8 mouse cellular contexts compared by ENCODE assay signal in genomic region chr1:177257178-177258033, GRCm38 (mm10). TPM values are rescaled to one million over a fixed set of nuclear protein-coding genes. Genes with fewer than 3 reads are reported as not detected.
DNase-seq lines count a peak whose midpoint lies in the region; ATAC-seq and TF ChIP-seq lines count a peak whose summit lies in the region.

No protein-coding gene starts in this region.

- ATAC-seq in erythroblast, adult 5-6 weeks (replicated peaks; ENCODE audit: low FRiP score, poor library complexity, severe bottlenecking): peak; percentile 48
- ATAC-seq in heart, embryonic 11.5 days (replicated peaks; ENCODE audit: insufficient number of reproducible peaks, low FRiP score, low TSS enrichment): peak; percentile 58
- peak; percentile 70 for ATAC-seq in kidney, embryonic 16.5 days (ENCODE audit: low FRiP score, low TSS enrichment)

- H3K4me2 ChIP-seq in heart, embryonic 11.5 days: peak overlapping the region; percentile 93
- H3K4me2 ChIP-seq in kidney, embryonic 16.5 days (replicated peaks; ENCODE audit: low read depth, low read length): peak overlapping the region; percentile 86
- H3K4me2 ChIP-seq in myocyte (ENCODE audit: low read depth): peak overlapping the region; percentile 62

- H3K4me1 ChIP-seq in bone marrow, adult 2 months (ENCODE audit: control insufficient read depth, insufficient read depth, low read length): peaks cover 7% of the 10 kb centered on the region
- H3K4me1 ChIP-seq in heart, embryonic 11.5 days (ENCODE audit: control insufficient read depth, insufficient read depth, low read length): peaks cover 7% of the 10 kb centered on the region; the same call in 1 of the 2 replicates
- peaks cover 7% of the 10 kb centered on the region for H3K4me1 ChIP-seq in kidney, embryonic 16.5 days (ENCODE audit: insufficient read depth, low read length)
- no peaks in the 10 kb centered on the region for H3K4me1 ChIP-seq in liver, adult 2 months (ENCODE audit: control insufficient read depth, insufficient read depth, low read length)

- TF ChIP-seq CTCF in bone marrow, adult 2 months (IDR thresholded peaks at IDR 0.05; ENCODE audit: control insufficient read depth, insufficient read depth, low read length): no peak
- TF ChIP-seq CTCF in liver, adult 2 months (IDR thresholded peaks at IDR 0.05; ENCODE audit: low read depth, low read length): no peak

- 1% methylated on average over 81 of the region's 86 CpGs for WGBS in bone marrow, adult 2 months
- WGBS in heart, embryonic 11.5 days (ENCODE audit: insufficient replicate concordance): under 1% methylated on average over 39 of the region's 86 CpGs
- under 1% methylated on average over 58 of the region's 86 CpGs for WGBS in kidney, embryonic 16.5 days
- 1% methylated on average over 79 of the region's 86 CpGs for WGBS in liver, adult 2 months

- no peak for TF ChIP-seq POLR2A in bone marrow, adult 2 months (IDR thresholded peaks at IDR 0.05; ENCODE audit: borderline replicate concordance, control insufficient read depth, low read depth, low read length)
- TF ChIP-seq POLR2A in liver, adult 2 months (IDR thresholded peaks at IDR 0.05; ENCODE audit: extremely low read depth, insufficient read depth, low read length): no peak
- TF ChIP-seq POLR2A in myocyte (IDR thresholded peaks at IDR 0.05; ENCODE audit: insufficient read length, low read depth): no peak

- H3K9me3 ChIP-seq in heart, embryonic 11.5 days (replicated peaks; ENCODE audit: control insufficient read depth, low read length): no peaks in the 10 kb centered on the region
- no peaks in the 10 kb centered on the region for H3K9me3 ChIP-seq in kidney, embryonic 16.5 days (ENCODE audit: low read length)

- no peaks in the 10 kb centered on the region for H3K79me2 ChIP-seq in liver, adult 2 months (ENCODE audit: control insufficient read depth, insufficient read depth, low read length)
- peaks cover 39% of the 10 kb centered on the region for H3K79me2 ChIP-seq in myocyte (ENCODE audit: control insufficient read depth, insufficient read depth)

- H3K9ac ChIP-seq in heart, embryonic 11.5 days (ENCODE audit: low read depth, low read length): peak overlapping the region; percentile 95
- peak overlapping the region; percentile 82 for H3K9ac ChIP-seq in kidney, embryonic 16.5 days (replicated peaks; ENCODE audit: low read length)
- peak overlapping the region; percentile 88 for H3K9ac ChIP-seq in liver, adult 2 months (ENCODE audit: low read depth, low read length)

- H3K36me3 ChIP-seq in heart, embryonic 11.5 days (ENCODE audit: control insufficient read depth, insufficient read depth, low read length): no peaks in the 10 kb centered on the region
- no peaks in the 10 kb centered on the region for H3K36me3 ChIP-seq in kidney, embryonic 16.5 days (ENCODE audit: insufficient read depth, low read length)
- H3K36me3 ChIP-seq in liver, adult 2 months (ENCODE audit: control insufficient read depth, insufficient read depth, low read length): no peaks in the 10 kb centered on the region
- H3K36me3 ChIP-seq in myocyte (ENCODE audit: control insufficient read depth, insufficient read depth): no peaks in the 10 kb centered on the region

- 0 out of 2 replicates have a peak, but pooled peaks cover 2% of the 10 kb centered on the region for H3K27me3 ChIP-seq in heart, embryonic 11.5 days (ENCODE audit: control insufficient read depth, insufficient read depth, low read length)
- H3K27me3 ChIP-seq in kidney, embryonic 16.5 days (ENCODE audit: insufficient read depth, low read length): no peaks in the 10 kb centered on the region
- H3K27me3 ChIP-seq in liver, adult 2 months (ENCODE audit: control insufficient read depth, insufficient read depth, low read length): peaks cover 14% of the 10 kb centered on the region
- H3K27me3 ChIP-seq in myocyte (ENCODE audit: control insufficient read depth, insufficient read depth, insufficient read length): no peaks in the 10 kb centered on the region

- H3ac ChIP-seq in myocyte (ENCODE audit: control insufficient read depth, insufficient read length): peak overlapping the region; percentile 0

- peak overlapping the region; percentile 34 for H3K27ac ChIP-seq in bone marrow, adult 2 months (ENCODE audit: control insufficient read depth, insufficient read depth, low read depth, low read length, poor library complexity)
- H3K27ac ChIP-seq in heart, embryonic 11.5 days (ENCODE audit: low read depth, low read length): peak overlapping the region; percentile 96
- H3K27ac ChIP-seq in kidney, embryonic 16.5 days (ENCODE audit: low read length): peak overlapping the region; percentile 96
- H3K27ac ChIP-seq in liver, adult 2 months (replicated peaks; ENCODE audit: insufficient read depth, low read depth, low read length): no peak overlapping the region; the same call in 1 of the 2 replicates

- peak; percentile 88 for DNase-seq in A20 (ENCODE audit: low read depth, low spot score)
- no peak for DNase-seq in liver, adult 2 months (ENCODE audit: extremely low read depth, low read depth, low spot score)
- DNase-seq in spleen, postnatal 4 days (ENCODE audit: low spot score in 2 of 2): peak; percentile 52 to 81

- H3K4me3 ChIP-seq in bone marrow, adult 2 months (replicated peaks; ENCODE audit: control insufficient read depth, low read depth, low read length): peak overlapping the region; percentile 66
- H3K4me3 ChIP-seq in heart, embryonic 11.5 days (ENCODE audit: low read depth, low read length): peak overlapping the region; percentile 97
- peak overlapping the region; percentile 68 for H3K4me3 ChIP-seq in kidney, embryonic 16.5 days (ENCODE audit: low read length)
- H3K4me3 ChIP-seq in liver, adult 2 months (ENCODE audit: insufficient read depth, low read depth, low read length): peak overlapping the region; percentile 82
- H3K4me3 ChIP-seq in myocyte: peak overlapping the region; percentile 25

TF ChIP-seq in myocyte, 11 proteins besides CTCF, POLR2A, EP300 and RAD21:
- TF ChIP-seq CEBPB (IDR thresholded peaks at IDR 0.05; ENCODE audit: insufficient read depth, poor library complexity, severe bottlenecking): no peak
- TF ChIP-seq MYOG (IDR thresholded peaks at IDR 0.05; ENCODE audit: control insufficient read depth in 1 of 3, insufficient read depth in 1 of 3, insufficient read length in 2 of 3, low read depth in 2 of 3): no peak
- TF ChIP-seq SRF (IDR thresholded peaks at IDR 0.05; ENCODE audit: control insufficient read depth, insufficient read length, low read depth): no peak
- no peak for TF ChIP-seq USF1 (IDR thresholded peaks at IDR 0.05; ENCODE audit: low read depth)
- no peak for TF ChIP-seq REST (IDR thresholded peaks at IDR 0.05; ENCODE audit: insufficient read depth, insufficient read length)
- no peak for TF ChIP-seq POLR2AphosphoS2 (IDR thresholded peaks at IDR 0.05; ENCODE audit: insufficient read length, low read depth)
- no peak for TF ChIP-seq MAX (IDR thresholded peaks at IDR 0.05; ENCODE audit: low read depth)
- TF ChIP-seq TCF12 (IDR thresholded peaks at IDR 0.05; ENCODE audit: insufficient read depth, poor library complexity, severe bottlenecking): no peak
- no peak for TF ChIP-seq E2F4 (IDR thresholded peaks at IDR 0.05; ENCODE audit: insufficient read depth)
- TF ChIP-seq MYOD1 (IDR thresholded peaks at IDR 0.05; ENCODE audit: control insufficient read depth in 1 of 3, insufficient read length in 2 of 3, low read depth in 2 of 3): no peak
- TF ChIP-seq TCF3 (IDR thresholded peaks at IDR 0.05; ENCODE audit: insufficient read length, low read depth): no peak

RNA-seq across cellular contexts. Expression of gene Akt3, which starts 0.6 kb away (rescaled TPM):
- polyA plus RNA-seq in bone marrow, adult 2 months (2011; ENCODE audit: insufficient read depth, insufficient read length, low replicate concordance, missing spikeins): 8.2 and 20.2 TPM in 2 replicates
- total RNA-seq in erythroblast, adult 5-6 weeks (2015; ENCODE audit: low replicate concordance): 5.8 and 8.2 TPM in 2 replicates
- 14.9 and 18.2 TPM in 2 replicates for total RNA-seq in erythroblast, adult 5-6 weeks (2017; ENCODE audit: low replicate concordance)
- polyA plus RNA-seq in heart, embryonic 11.5 days (2014; fragmentation: Nextera tagmentation; extraction: Ambion mirVana): 7.1 and 8.4 TPM in 2 replicates
- polyA plus RNA-seq in kidney, embryonic 16.5 days (2015; fragmentation: Nextera tagmentation; extraction: Ambion mirVana): 4.4 and 5.0 TPM in 2 replicates
- total RNA-seq in liver, adult 2 months (2014; rRNA removed): 2.5 and 2.9 TPM in 2 replicates
- polyA plus RNA-seq in liver, adult 2 months (2012; rRNA removed): 0.36 and 0.69 TPM in 2 replicates
- 8.7 TPM for polyA plus RNA-seq in myocyte (2012; fragmentation: generic; extraction: Trizol)

Comparison
In these comparisons a context has a peak if more than half of its experiments do, and no peak if none do; other contexts are left out.
1. H3K4me3 ChIP-seq: peak in every context shown above with its lines; median percentile 97 in heart, embryonic 11.5 days; 82 in liver, adult 2 months; 68 in kidney, embryonic 16.5 days; 66 in bone marrow, adult 2 months; 25 in myocyte.